Mouse (Mus musculus) activated CD4-positive, CD25-positive, alpha-beta regulatory T cell, adult 9 weeks (primary cell): ENCODE data around the gene Gm11492. TPM values are rescaled to one million over a fixed set of nuclear protein-coding genes. Genes with fewer than 3 reads are reported as not detected.

Experiments used
- polyA plus RNA-seq: library from polyadenylated mRNA; unstranded; fragments of 100-300 nt; shearing (Covaris generic); gene quantifications from one replicate; pipeline ENCODE4 v1.2.1, GENCODE M21; 2017

The Gm11492 gene
- not detected for polyA plus RNA-seq

DNA sequence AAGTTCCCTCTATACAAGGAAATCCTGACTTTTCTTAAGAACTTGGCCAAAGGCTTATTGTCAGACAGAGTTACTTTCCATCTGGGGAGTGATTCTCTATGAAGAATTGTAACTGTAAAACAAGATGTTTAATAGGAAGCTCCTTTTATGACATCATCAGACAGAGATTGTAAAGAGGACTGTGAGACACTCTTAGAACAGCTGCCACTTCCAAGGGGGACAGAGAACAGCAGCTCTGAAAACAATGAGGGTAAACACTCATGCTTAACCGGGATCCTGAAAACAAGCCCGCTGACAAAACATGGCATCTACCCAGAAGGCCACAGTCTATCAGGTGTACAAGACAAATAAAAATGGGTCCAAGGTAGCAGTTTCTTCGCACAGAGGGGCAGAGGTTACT is at the start of gene Gm11492:
Gene Gm11492, plus strand, starts transcription at position 153 of the 400 bp plus-strand sequence.

DNA sequence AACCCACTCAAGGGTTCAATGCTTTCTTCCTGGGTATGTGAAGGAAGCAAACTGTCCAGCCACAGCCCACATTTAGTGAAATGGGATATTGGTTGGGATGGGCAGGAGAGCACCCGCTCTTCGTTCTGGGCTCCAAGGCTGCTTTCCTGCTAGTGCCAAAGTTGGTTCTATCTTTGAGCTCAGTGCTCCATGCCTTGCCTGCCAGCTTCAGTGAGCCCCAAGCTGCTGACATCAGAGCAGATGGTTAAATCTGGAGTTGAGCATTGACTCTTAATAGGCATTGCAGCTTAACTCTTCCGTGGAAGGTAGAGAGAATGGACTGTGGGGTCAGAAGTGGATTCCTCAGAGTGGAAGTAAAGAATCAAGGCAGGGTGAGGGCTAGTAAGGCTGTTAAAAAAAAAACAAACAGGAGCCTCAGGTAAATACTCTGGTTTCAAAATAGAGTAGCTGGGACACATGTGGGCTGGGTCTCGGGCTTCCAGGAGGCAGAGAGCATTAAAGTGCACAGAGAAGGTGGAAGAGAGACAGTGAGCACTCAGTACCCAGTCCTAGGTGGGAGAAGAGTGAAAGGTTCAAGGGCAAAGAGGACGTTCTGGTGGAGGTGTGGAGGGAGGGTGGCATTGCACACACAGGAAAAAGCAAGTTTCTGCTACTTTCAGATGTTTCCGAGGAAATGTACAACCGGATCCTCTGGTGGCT is 2.0 kb downstream of the Gm11492 start, which contains the start of gene Sept4:
Gene Sept4, plus strand, starts transcription at position 649 of the 699 bp plus-strand sequence.

DNA sequence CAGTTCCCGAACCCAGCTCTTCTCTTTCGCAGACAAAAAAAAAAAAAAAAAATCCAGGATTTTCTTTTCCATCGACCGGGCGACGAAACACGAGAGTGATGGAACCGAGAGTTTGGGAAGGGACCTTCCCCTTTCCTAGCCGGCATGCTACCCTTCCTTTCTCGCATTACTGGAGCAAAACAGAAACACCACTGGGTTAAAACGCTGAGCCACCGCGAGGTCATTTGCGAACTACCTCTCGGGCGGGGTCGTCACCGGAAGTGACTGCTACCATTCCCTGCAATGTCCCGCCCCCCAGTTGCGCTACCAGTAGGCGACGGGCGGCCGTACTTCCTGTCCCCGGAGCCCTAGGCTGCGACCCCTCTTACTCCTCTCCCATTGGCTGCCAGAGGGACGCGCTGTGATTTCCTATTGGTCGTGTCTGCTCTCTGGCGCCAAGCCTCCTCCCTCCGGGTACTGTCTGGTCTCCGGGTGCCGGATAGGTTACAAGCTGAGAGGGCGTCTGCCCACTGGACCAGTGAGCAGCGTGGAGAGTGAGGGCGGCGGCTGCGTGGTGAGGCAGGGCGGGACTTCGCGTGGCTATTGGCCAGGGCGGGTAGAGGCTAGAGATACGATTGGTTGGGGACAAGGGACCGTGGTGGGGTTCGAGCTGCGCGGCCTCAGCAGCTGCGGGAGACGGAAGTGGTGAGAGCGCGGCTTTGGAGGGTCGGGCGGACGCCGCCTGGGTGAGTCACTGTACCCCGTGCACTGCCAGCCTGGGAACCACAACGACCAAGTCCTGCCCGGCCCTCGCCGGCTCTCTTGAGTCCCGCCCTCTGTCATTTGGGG is 25.3 kb downstream of the Gm11492 start, which contains the start of gene Mtmr4:
Gene Mtmr4, plus strand, starts transcription at position 637 of the 828 bp plus-strand sequence.

DNA sequence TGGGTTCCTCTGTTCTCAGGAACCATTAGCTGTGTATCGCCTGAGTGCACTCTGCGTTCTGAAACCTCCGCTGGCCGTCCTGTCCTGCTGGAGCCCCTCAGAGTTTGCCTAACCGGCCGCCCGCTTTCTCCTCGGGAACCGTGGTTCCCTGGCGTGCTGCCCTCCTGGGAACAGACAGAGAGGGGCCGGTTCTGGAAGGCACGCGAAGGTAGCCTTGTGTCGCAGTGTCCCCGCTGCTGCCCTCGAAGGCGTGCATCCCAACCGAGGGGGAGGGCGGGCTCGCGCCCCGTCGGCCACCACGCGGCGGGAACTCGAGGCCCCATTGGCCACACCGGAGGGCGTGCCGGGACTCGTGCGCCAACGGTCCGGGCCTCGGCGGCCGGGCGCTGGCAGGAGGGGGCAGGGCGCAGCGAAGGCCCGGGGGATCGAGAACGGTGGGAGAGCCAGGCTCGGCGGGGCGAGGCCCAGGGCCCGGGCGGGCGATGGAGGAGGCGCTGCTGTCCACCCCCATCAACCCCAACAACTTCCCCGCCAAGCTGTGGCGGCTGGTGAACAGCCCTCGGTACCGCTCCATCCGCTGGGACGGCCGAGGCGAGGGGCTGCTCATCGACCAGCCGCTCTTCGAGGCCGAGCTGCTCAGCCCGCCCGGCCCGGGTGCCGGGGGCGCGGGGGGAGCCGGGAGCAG is 50.5 kb downstream of the Gm11492 start, which contains the start of gene Hsf5:
Gene Hsf5, plus strand, starts transcription at position 375 of the 685 bp plus-strand sequence.

Other genes with a start within 250 kb of the Gm11492 start
- gene Ppm1e, start 207.6 kb upstream of the Gm11492 start, polyA plus RNA-seq: 0.11 TPM
- gene Rad51c, start 161.7 kb upstream of the Gm11492 start, polyA plus RNA-seq: 2.2 TPM
- gene Tex14, start 161.6 kb upstream of the Gm11492 start, polyA plus RNA-seq: 0.57 TPM
- gene Sept4, start 2.2 kb downstream of the Gm11492 start, polyA plus RNA-seq: 1.2 TPM
- 39.1 TPM for gene Mtmr4, start 25.5 kb downstream of the Gm11492 start, polyA plus RNA-seq
- not detected for gene Hsf5, start 50.5 kb downstream of the Gm11492 start, polyA plus RNA-seq
- 44.6 TPM for gene Rnf43, start 96.1 kb downstream of the Gm11492 start, polyA plus RNA-seq
- gene Supt4a, start 170.9 kb downstream of the Gm11492 start, polyA plus RNA-seq: 518 TPM
- gene Tspoap1, start 193.9 kb downstream of the Gm11492 start, polyA plus RNA-seq: 6.9 TPM
- not detected for gene Mpo, start 226.9 kb downstream of the Gm11492 start, polyA plus RNA-seq